Mouse (Mus musculus) hindlimb bud, embryonic 11.5 days (tissue): ENCODE results near the gene Gm609.

Experiments used
- DNase-seq: peaks from one replicate; pipeline ENCODE4 v3.0.0-alpha.2; 2012; ENCODE audit warnings: low read depth, low spot score; ENCODE audit errors: extremely low spot score

Gm609 gene

DNA sequence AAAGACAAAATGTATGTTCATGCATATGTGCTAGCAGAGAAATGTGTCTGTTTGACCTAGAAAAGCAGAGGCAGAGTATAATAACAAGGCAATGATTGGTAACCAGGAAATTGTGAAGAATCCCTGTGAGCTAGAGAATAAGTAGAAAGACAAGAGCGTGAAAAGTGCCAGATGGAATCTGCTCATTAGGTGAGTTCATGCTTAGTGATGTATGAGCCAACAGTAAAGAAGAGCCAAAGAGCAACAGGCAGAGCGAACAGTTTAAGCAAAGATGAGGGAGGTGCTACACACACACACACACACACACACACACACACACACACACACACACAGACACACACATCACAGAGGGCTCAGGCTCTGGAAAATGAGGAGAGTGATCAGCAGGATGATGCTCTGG is 95.3 kb downstream of the Gm609 start:
- DNase-seq: no peak

DNA sequence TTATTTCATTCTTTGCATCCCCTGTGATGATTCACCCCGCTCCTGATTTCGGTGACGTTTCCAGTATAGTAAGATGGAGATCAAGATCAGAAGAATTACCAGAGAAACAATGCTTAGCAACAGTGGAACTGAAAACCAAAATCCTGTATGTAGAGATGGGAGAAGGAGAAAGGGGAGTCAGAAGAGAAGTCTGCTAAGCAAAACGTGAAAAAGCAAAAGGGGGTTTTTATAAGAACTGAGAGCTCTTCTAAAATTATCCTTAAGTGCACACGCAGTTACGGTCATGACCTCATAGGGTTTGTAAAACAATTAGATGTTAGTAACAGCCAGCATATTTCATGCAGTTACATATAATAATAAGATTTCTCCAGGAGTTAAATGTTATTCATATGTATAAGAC is 100.5 kb downstream of the Gm609 start:
- no peak for DNase-seq

DNA sequence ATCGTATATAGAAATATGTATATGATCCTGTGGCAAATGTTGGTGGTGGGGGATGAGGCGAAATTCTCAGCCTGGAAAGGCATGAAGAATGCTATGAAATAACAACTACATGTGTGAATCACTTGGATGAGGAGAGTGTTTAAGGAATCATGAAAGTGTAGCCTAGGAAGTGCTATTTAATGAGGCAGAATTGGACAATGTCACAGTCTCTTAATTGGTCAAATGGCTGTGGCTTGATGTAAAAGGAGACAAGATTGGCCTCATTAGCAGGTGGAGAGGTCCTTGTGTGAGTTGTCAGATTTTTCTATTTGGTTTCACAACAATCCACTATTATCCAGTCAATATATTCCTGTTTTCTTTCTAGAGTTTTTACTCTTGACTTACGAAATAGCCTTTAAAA is 101.1 kb downstream of the Gm609 start:
- DNase-seq: no peak

DNA sequence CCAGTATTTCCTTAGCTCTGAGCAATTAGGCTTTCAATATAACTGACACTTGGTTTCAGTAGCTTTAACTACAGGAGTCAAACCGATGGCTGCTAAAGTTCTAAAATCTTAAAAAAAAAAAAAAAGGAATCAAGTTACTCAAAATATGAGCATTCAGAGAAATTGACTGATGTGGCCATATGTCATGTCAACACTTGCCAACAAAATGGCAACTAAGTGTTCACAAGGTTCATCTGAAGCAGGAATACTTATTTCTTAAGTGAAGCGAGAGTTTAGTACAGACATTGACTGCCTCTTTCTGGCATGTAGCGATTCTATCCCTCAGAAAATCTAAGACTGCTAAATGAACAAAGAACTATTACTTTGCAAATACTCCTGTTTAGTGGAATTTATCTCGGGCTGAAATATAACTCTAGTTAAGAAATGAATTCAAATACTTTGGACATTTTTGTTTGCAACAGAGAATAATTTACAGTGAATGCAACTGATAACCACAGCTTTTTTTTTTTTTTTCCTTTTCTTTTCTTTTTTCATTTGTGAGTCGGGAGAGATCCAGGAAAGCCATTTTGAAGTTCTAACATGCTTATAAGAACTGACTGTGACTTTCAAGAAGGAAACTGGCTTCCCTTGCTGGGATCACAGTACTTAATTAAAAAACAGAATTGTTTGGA is 102.3 kb downstream of the Gm609 start:
- no peak for DNase-seq

DNA sequence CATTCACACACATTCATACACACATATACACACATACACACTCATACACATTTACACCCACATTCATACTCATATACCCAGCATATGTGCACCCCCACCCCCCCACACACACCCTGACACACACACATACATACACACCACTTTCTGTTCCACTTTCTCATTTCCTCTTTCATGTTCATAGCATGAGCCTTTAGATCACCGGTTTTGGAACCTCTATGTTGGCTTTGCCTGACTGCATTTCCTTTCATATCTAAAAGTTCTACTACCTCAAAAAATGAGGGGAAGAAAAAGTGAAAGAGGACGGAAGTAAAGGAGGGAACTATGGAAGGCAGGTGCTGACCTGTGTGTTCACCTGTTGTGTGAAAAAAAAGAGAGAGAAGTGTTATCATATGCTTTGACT is 102.9 kb downstream of the Gm609 start:
- no peak for DNase-seq

DNA sequence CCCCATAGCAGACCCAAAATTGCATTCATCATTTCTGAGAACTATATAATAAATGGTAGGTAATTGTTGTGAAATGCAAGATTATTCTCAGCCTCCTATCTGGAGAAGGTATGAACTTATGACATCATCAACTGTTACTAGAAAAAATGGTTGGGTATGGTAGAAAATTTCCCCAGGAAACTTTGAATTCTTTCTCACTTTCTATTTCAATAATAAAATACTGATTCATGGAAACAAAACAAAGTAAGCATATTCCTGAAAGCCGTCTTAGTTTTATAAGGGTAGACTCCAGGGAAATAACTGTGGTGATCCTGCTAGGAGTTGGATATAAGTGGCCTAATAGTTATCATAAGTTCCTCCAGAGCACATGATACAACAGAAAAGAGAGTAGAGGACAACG is 103.7 kb downstream of the Gm609 start:
- DNase-seq: no peak

DNA sequence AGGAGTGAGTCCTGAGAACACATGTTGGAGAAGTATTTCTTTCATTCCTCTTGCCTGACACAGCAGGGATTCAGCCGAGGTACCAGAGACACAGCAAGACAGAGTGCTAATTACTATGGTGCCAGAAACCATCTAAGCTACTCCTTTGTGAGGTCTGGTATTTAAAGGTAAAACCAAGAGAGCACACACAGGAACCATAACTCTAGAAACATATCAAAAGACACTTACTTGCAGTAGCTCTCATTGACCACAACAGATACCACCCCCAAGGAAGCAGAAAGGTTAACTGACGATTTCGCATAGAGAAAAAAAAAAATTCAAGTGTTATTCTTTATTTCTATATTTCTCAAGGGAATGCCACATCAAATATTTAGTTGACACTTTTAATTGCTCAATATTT is 111.0 kb downstream of the Gm609 start:
- DNase-seq: no peak

DNA sequence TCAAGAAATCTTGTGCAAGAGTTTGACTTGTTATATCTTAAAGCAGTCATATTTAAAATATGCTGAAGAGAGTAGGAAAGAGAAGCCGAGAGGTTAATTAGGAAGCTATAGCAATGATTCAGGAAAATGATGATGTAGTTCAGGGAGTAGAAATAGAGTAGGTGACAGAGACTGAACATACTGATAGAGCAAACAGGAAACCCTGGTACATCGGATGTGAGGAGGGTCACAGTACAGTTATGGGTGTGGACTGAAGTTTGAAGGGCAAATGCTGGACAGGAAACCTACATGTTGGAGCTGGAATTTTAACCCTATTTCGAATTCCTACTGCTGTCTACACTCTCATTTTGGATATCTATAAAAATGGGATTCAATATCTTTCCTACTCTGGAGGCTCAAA is 113.8 kb downstream of the Gm609 start:
- DNase-seq: no peak

DNA sequence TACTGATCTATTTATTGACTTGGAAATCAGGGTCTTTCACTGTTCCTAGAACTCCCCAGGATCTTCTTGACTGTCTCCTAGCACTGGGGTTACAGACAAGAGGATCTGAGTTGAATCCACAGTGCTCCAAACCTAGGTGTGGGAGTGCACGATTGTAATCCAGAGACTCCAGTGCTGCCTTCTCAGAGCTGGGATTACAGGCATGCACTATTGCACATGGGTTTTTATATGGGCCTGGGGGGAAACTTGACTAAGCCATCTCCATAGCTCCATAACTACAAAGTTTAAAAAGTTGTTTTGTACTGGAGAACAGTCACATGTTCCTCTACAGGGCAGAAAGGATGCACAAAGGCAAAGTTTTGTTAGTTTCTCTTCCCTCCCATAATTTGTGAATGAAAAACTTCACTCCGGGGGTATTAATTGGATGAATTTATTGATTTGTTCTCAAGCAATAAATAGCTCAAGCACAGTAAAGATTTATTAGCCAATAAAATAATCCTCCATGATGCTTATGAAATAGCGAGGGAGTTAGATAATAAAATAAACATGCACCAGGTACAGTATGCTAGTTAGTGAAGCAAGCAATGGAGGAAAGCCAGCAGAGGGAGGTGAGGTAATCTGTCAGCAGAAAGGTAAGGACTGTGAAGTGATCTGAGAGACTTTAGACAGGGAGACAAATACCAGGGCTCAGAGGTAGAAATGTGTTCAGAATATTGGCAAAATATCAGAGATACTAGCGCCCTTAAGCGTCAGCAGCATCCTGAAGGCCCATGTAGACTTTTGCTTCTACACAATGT is 114.4 kb downstream of the Gm609 start:
- no peak for DNase-seq

DNA sequence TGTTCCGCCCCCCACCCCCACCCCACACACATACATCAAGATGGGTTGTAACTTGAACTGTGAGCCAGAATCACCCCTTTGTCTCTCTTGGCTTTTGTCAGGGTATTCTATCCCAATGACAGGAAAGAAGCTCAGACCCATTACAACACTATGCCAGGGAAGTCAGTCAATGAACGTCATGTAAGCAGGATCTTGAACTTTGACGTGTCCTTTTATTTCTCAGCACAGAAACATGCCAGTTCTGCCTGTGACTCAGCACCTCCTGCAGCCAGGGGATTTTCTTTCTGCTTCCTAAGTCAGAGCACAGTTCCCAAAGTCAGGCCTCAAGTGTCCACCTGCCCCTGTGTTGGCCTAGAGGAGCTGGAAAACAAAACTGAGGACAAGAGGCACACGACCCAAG is 115.4 kb downstream of the Gm609 start:
- no peak for DNase-seq

DNA sequence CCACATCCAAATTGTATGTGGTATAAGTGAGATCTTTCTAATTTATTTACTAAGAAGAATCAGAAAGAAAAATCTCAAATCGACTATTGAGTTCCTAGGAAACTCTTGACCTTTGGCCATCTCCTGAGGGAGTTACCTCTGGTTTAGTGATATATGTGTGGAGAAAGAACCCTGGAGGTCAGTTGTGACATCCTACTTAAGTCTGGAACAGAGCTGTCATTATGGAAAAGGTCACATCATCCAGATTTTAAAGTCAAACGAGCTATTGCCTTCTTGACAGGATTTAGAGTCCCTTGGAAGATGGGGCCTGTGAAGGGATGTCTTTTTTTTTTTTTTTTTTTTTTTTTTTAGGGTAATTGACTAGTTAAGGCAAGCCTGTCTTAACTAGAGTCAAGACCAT is 116.0 kb downstream of the Gm609 start:
- no peak for DNase-seq

DNA sequence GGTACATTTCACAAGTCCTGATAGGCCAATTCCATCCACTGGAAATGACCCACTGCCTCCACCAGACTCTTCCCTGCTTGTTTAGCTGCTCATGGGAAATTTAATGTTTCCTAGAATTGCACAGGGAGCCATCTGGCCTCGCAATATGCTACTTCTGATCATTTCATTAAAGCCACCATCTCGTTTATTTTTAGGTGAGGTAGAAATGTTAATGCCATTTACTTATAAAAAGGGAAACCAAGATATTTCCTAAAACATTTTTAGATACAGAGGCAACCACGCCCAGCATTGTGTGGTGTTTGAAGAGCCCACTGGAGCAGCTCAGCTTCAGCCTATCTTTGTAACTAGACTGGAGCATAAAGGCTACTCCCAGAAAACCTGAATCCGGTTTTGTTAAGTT is 116.5 kb downstream of the Gm609 start:
- no peak for DNase-seq

DNA sequence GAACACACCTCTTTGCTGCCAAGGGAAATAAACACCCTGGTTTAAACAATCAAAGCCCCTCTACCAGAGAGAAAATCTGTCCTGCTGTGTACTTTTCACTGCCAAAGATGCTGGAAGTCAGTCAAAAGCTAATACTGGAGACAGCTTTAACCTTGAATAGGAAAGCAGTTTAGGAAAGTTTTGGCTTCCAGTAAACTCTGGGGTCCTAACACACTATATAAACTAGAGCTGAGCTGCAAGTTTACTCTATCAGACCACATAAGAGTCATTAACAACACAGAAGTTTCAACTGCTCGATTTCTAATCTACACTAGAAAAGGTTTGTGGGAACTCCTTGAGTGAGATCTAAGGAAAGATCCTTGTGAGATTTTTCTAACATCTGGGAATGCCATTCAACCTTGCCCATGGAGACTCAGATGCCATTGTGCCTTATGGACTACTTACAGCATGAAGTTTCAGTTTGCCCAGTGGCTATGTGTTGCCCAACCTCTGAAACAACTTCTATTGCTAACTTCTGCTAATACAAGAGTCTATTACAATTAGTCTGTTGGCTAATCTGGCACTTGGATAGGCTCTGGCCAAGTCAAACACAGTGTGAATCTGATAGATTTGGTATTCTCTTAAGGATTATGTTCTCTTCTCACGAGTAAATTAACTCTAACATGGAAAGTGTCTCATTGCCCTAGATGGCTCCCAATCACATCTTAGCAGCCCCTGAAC is 117.1 kb downstream of the Gm609 start:
- no peak for DNase-seq

DNA sequence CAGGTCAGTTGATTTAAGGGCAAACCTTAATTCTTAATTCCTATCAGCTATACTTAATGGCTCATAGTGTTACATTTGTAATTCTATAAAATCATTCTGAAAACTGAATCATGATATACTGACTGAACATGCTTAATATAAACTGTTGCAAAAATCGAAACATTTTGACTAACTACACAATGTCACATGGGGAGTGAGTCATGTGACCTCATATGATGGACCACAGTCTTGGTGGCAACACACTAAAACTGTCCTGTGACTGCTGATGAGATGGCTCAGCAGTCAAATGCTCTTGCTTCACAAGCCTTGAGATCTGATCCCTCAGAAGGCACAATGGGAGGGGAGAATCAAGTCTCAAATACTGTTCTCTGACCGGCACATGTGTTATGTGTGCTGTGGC is 118.7 kb downstream of the Gm609 start:
- DNase-seq: no peak

DNA sequence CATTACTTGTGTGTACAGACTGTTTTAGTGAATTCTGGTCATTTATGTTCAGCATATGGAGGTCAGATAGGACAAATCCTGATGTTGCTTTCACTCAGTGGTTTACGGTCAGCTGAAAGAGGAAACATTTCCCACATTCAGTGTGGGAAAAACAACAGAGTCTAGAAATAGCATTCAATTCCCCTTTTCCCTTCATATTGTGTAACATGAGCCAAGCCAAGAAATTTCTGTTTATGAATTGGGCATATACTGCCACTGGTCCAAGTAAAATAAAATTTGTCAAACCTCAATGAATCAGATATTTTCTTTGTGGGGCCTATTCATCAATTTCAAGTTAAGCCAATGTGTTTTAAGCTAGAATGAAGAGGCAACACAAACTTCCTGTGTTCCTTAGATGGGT is 121.7 kb downstream of the Gm609 start:
- DNase-seq: no peak

DNA sequence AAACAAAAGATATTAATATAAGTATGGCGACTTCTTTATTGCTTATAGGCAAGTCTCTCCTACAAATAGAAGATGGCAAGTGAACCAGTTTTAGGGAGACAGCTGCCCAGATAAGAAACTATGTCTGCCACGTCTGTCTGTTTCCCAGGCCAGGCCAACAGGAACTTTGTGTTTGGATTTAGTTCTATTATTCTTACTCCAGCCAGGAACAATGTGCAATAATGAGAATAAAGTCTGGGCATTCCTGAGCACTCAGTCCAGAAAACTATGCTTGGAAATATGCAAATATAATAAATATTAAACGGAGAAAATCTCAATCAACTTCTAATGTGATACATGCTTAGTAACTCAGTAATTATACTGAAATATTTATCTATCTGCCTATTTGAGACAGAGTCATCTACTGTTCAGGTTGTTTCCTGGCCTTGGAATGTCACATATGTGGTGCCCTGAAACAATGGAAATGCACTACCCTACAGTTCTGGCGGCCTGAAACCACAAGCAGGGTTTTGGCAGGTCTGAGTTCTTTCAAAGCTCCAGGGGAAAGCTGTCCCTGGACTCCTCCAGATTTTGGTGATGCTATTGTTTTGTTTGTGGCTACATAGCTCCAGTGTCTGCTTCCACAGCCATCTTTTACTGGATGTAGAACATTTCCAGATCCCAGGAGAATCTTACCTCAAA is 123.3 kb downstream of the Gm609 start:
- no peak for DNase-seq

DNA sequence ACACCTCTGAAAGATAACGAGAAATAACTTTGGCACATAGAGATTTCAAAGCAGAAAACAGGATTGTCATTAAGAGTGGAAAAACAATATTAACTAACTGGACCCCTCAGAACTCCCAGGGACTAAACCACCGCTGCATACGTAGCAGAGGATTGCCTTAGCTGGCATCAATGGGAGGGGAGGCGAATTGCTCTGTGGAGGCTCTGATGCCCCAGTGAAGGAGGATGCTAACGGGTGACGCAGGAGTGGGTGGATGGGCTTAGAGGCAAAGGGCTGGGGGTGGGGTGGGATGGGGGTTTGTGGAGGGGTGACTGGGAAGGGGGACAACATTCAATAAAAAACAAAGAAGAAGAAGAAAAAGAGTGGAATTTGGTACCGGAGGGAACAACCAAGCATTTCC is 126.7 kb downstream of the Gm609 start:
- DNase-seq: no peak

DNA sequence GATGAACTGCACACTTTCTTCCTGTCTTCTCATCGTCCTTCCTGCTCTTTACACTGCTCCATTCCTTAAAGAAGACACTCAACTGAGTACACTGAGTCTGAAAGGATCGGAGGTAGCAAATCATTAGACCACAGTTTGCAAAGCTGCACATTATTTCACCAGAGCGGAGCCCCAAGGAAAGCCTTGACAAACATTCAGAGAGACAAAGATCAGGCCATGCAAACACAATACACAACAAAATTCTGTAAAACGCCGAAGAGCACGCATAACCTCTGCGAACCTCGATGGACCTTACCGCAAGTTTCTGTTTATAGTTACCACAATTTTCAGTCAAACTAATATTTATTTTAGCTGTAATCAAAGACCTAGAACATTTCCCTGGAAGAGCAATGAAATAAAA is 127.4 kb downstream of the Gm609 start:
- DNase-seq: no peak

DNA sequence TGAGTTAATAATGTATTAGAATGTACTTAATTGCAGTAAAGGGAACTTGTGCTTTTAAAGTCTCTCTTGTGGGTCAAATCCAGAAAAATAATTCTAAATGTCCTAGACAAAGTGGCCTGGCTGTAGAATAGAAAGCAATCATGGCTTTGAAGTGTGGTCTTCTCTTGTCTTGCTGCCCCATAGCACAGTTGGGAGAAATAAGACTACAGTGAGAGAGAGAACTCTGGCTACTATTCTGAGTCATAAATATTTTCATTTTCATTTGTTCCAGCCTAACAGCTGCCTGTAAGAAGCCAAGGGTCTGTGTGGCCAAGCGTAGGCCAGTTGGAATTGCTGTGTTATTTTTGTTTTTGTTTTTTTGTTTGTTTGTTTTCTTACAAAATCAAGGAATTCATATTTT is 128.1 kb downstream of the Gm609 start:
- DNase-seq: no peak

DNA sequence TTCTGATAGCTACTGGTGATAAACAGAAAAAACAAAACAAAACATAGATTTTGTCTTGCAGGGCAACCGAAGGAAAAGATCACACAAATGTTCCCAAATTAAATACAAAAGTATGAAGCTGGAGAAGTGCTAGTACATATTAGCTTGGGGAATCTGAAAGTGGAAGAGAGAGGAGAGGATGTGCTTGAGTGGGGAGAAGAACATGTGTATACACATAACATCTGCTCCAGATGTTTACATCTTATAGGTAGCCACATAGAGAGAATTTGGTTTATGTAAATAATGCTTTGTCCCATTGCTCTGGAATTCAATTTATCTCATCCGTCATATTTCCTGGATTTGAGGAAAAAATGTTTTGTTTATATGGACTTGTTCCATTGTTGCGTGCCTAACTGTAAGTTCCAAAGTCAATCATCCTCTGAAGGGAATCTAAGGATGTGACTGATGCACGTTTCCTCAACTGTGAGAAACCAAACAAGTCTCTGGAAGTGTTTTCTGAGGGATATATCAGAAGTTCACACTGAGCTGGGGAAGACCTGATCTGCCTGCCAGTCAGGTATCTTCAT is 129.2 kb downstream of the Gm609 start:
- DNase-seq: no peak
